Mouse (Mus musculus) limb, embryonic 11.5 days (tissue): Measurements from ENCODE around the gene Avil. TPM values are rescaled to one million over a fixed set of nuclear protein-coding genes. Genes with fewer than 3 reads are reported as not detected.
A peak's percentile ranks its signal among the peaks of the same experiment; 100 is the strongest.

ENCODE experiments used
- ATAC-seq: fragments of 200-750 bp; cut with Nextera tagmentation; 2 replicates; pipeline ENCODE4 v1.8.0; 2017; ENCODE audit warnings: low read depth; ENCODE audit not compliant: insufficient number of reproducible peaks, low FRiP score, low TSS enrichment
- DNase-seq: peaks from one replicate; pipeline ENCODE4 v3.0.0-alpha.2; 2015; ENCODE audit warnings: low spot score
- H3K27ac ChIP-seq: fragments of 300-500 bp; sonication (generic); replicated peaks from 2 replicates; pipeline ENCODE4 v1.5.1; 2014; ENCODE audit warnings: low read depth, mild to moderate bottlenecking, low read length
- H3K27me3 ChIP-seq: fragments of 300-500 bp; sonication (generic); 2 replicates; pipeline ENCODE4 v1.6.1; 2014; ENCODE audit warnings: mild to moderate bottlenecking, low read length, mixed read lengths; ENCODE audit not compliant: control insufficient read depth, insufficient read depth
- H3K36me3 ChIP-seq: fragments of 300-500 bp; sonication (generic); 2 replicates; pipeline ENCODE4 v1.6.1; 2014; ENCODE audit warnings: mild to moderate bottlenecking, low read length, moderate library complexity, mixed read lengths; ENCODE audit not compliant: control insufficient read depth, insufficient read depth
- H3K4me1 ChIP-seq: fragments of 300-500 bp; sonication (generic); 2 replicates; pipeline ENCODE4 v1.6.1; 2014; ENCODE audit warnings: low read length, mixed read lengths; ENCODE audit not compliant: control insufficient read depth, insufficient read depth
- H3K4me2 ChIP-seq: fragments of 300-500 bp; sonication (generic); 2 replicates; pipeline ENCODE4 v1.6.1; 2014; ENCODE audit warnings: low read depth, mild to moderate bottlenecking, moderate library complexity; ENCODE audit not compliant: severe bottlenecking
- H3K4me3 ChIP-seq: fragments of 300-500 bp; sonication (generic); 2 replicates; pipeline ENCODE4 v1.5.1; 2014; ENCODE audit warnings: low read depth, low read length
- H3K9ac ChIP-seq: fragments of 300-500 bp; sonication (generic); 2 replicates; pipeline ENCODE4 v1.6.1; 2014; ENCODE audit warnings: mild to moderate bottlenecking, low read length
- H3K9me3 ChIP-seq: fragments of 300-500 bp; sonication (generic); 2 replicates; pipeline ENCODE4 v1.6.1; 2016; ENCODE audit warnings: low read length; ENCODE audit not compliant: control insufficient read depth
- WGBS: fragments of 180-500 bp; shearing (Covaris S2); extraction: QIAGEN DNeasy Blood & Tissue Kit; methylation state at CpG from one replicate; pipeline ENCODE4 v1.1.7; 2014; 5-methylcytosine and 5-hydroxymethylcytosine counted together
- polyA plus RNA-seq: library from polyadenylated mRNA; unstranded; fragments of >200 nt; fragmentation: Nextera tagmentation; extraction: Ambion mirVana; gene quantifications from 2 replicates; pipeline ENCODE4 v1.2.1, GENCODE M21; 2014

The Avil gene
- polyA plus RNA-seq, 1 experiment from 2014 or later = 0.07 TPM

- 20% methylated on average over 6 of the region's 6 CpGs for WGBS
- H3K27ac ChIP-seq = peak overlapping the region; percentile 51; the same call in 1 of the 2 replicates
- DNase-seq (no peak), ATAC-seq (no peak)
- no peaks in the 10 kb centered on the region for H3K9me3 ChIP-seq
- H3K36me3 ChIP-seq = no peaks in the 10 kb centered on the region
- no peak overlapping the region for H3K4me3 ChIP-seq
- H3K4me1 ChIP-seq = peaks cover 6% of the 10 kb centered on the region
- no peak overlapping the region for H3K9ac ChIP-seq
- no peaks in the 10 kb centered on the region for H3K27me3 ChIP-seq
- H3K4me2 ChIP-seq = no peak overlapping the region
These were observed 37.6 kb upstream of the Avil start for GRCm38 (mm10) chr10:126962966-126963330.

GRCm38 (mm10) chr10:126963821-126964220 lies 36.7 kb upstream of the Avil start:
- H3K4me2 ChIP-seq = no peak overlapping the region
- ATAC-seq = no peak
- H3K36me3 ChIP-seq = no peaks in the 10 kb centered on the region
- H3K27me3 ChIP-seq = no peaks in the 10 kb centered on the region
- no peak overlapping the region for H3K4me3 ChIP-seq
- no peaks in the 10 kb centered on the region for H3K9me3 ChIP-seq
- 87% methylated on average over 8 of the region's 8 CpGs for WGBS
- H3K9ac ChIP-seq = no peak overlapping the region
- no peak overlapping the region for H3K27ac ChIP-seq
- H3K4me1 ChIP-seq = peaks cover 6% of the 10 kb centered on the region
- no peak for DNase-seq

GRCm38 (mm10) chr10:126971363-126972050 lies 29.0 kb upstream of the Avil start:
- ATAC-seq (peak; percentile 46), DNase-seq (peak; percentile 32)
- H3K4me1 ChIP-seq = peaks cover 21% of the 10 kb centered on the region
- peak overlapping the region; percentile 66 for H3K27ac ChIP-seq
- no peaks in the 10 kb centered on the region for H3K27me3 ChIP-seq
- H3K4me3 ChIP-seq = peak overlapping the region; percentile 1; the same call in 1 of the 2 replicates
- H3K9me3 ChIP-seq = no peaks in the 10 kb centered on the region
- H3K4me2 ChIP-seq = peak overlapping the region; percentile 33
- no peak overlapping the region for H3K9ac ChIP-seq
- no peaks in the 10 kb centered on the region for H3K36me3 ChIP-seq
- 3% methylated on average over 12 of the region's 12 CpGs for WGBS

GRCm38 (mm10) chr10:126972051-126972725 lies 28.3 kb upstream of the Avil start:
- H3K9me3 ChIP-seq = no peaks in the 10 kb centered on the region
- no peak overlapping the region for H3K9ac ChIP-seq

GRCm38 (mm10) chr10:126972988-126973387 lies 27.5 kb upstream of the Avil start:
- Histone ChIP-seq H3K4me1 (peaks cover 26% of the 10 kb centered on the region), H3K9ac (0 out of 2 replicates have a peak overlapping the region, but pooled peaks have one; percentile 2), H3K4me2 (no peak overlapping the region), H3K4me3 (no peak overlapping the region), H3K36me3 (no peaks in the 10 kb centered on the region), H3K27ac (no peak overlapping the region), H3K9me3 (no peaks in the 10 kb centered on the region), H3K27me3 (no peaks in the 10 kb centered on the region)
- DNase-seq = no peak
- WGBS = 23% methylated on average over 7 of the region's 7 CpGs
- no peak for ATAC-seq

More at GRCm38 (mm10) chr10:126972051-126972725, 28.3 kb upstream of the Avil start:
- Histone ChIP-seq H3K4me3 (peak overlapping the region; percentile 1; the same call in 1 of the 2 replicates), H3K36me3 (no peaks in the 10 kb centered on the region), H3K4me2 (peak overlapping the region; percentile 33), H3K27me3 (no peaks in the 10 kb centered on the region), H3K27ac (peak overlapping the region; percentile 66), H3K4me1 (peaks cover 21% of the 10 kb centered on the region)
- ATAC-seq = peak; percentile 89
- 5% methylated on average over 13 of the region's 13 CpGs for WGBS
- peak; percentile 87 for DNase-seq

- H3K36me3 ChIP-seq = no peaks in the 10 kb centered on the region
- DNase-seq = no peak
- no peak overlapping the region for H3K4me2 ChIP-seq
- H3K27ac ChIP-seq = no peak overlapping the region
- WGBS = 95% methylated on average over 6 of the region's 6 CpGs
- H3K4me3 ChIP-seq = no peak overlapping the region
- no peaks in the 10 kb centered on the region for H3K27me3 ChIP-seq
- no peak overlapping the region for H3K9ac ChIP-seq
- no peak for ATAC-seq
- no peaks in the 10 kb centered on the region for H3K9me3 ChIP-seq
- peaks cover 32% of the 10 kb centered on the region for H3K4me1 ChIP-seq
These were observed 24.8 kb upstream of the Avil start for GRCm38 (mm10) chr10:126975706-126976105.

- Histone ChIP-seq H3K9ac (no peak overlapping the region), H3K4me2 (no peak overlapping the region), H3K27ac (no peak overlapping the region), H3K36me3 (no peaks in the 10 kb centered on the region), H3K27me3 (no peaks in the 10 kb centered on the region), H3K9me3 (no peaks in the 10 kb centered on the region), H3K4me3 (no peak overlapping the region), H3K4me1 (peaks cover 35% of the 10 kb centered on the region)
- no peak for ATAC-seq
- 74% methylated on average over 4 of the region's 4 CpGs for WGBS
- DNase-seq = no peak
These were observed 23.4 kb upstream of the Avil start for GRCm38 (mm10) chr10:126977076-126977475.

GRCm38 (mm10) chr10:126978277-126978994 lies 22.1 kb upstream of the Avil start, which contains the start of gene Ctdsp2:
Gene Ctdsp2, plus strand, starts transcription at chr10:126978717.
- Histone ChIP-seq H3K9ac (peak within 1 kb of the TSS; percentile 95), H3K4me3 (peak within 1 kb of the TSS; percentile 100), H3K4me2 (peak within 1 kb of the TSS; percentile 84), H3K4me1 (peaks cover 34% of the 10 kb centered on the region), H3K9me3 (no peaks in the 10 kb centered on the region), H3K27me3 (no peaks in the 10 kb centered on the region), H3K27ac (peak within 1 kb of the TSS; percentile 99), H3K36me3 (no peaks in the 10 kb centered on the region)
- ATAC-seq = peak; percentile 91
- under 1% methylated on average over 50 of the region's 56 CpGs for WGBS
- peak; percentile 100 for DNase-seq
